Mouse (Mus musculus): ENCODE results near the gene Crygs.

DNA sequence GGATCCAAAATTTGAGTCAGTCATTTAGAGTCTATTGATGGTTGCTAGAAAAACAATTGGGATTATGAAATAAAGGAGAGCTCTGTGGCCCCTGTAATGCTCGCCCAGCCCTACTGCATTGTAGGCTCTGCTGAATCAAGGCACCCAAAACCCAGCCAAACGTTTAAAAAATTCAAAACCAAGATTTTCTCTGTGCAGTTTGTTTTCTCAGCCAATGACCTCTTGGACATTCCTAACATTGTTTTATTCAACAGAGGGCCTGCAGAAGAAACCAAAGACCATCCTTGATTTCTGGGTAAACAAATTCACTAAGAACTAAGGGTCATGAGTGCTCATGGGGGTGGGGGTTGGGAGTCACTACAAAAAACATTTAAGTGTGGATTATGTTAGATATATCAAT, at the start of gene Crygs:
- TF ChIP-seq POLR2A (IDR thresholded peaks at IDR 0.05; ENCODE audit: extremely low read depth, insufficient read depth, low read length): no peak
- TF ChIP-seq CTCF (IDR thresholded peaks at IDR 0.05; ENCODE audit: extremely low read depth, insufficient read depth, low read length): no peak

All from cortical plate, adult 2 months (tissue).